Mouse (Mus musculus) myocyte (in vitro differentiated cells): ENCODE results near the gene Inka1. TPM values are rescaled to one million over a fixed set of nuclear protein-coding genes. Genes with fewer than 3 reads are reported as not detected.
"Not testable (repeated sequence)": the region's sequence is repeated elsewhere in the genome, so short reads cannot be mapped to it uniquely, and the experiment has no call there.

Experiments
- H3K27me3 ChIP-seq: one replicate; pipeline ENCODE4 v1.6.1; 2011; ENCODE audit not compliant: control insufficient read depth, insufficient read depth, insufficient read length
- H3K36me3 ChIP-seq: one replicate; pipeline ENCODE4 v1.6.1; 2011; ENCODE audit not compliant: control insufficient read depth, insufficient read depth
- H3K4me2 ChIP-seq: one replicate; pipeline ENCODE4 v1.6.1; 2011; ENCODE audit warnings: low read depth, control low read depth
- H3K4me3 ChIP-seq: one replicate; pipeline ENCODE4 v1.5.1; 2011; ENCODE audit warnings: mild to moderate bottlenecking, control low read depth, moderate library complexity
- H3K79me2 ChIP-seq: one replicate; pipeline ENCODE4 v1.6.1; 2011; ENCODE audit not compliant: control insufficient read depth, insufficient read depth
- H3ac ChIP-seq: one replicate; pipeline ENCODE4 v1.6.1; 2011; ENCODE audit not compliant: control insufficient read depth, insufficient read length
- CEBPB ChIP-seq: IDR thresholded peaks from 2 replicates; pipeline ENCODE4 v1.6.1; 2011; ENCODE audit warnings: mild to moderate bottlenecking, moderate library complexity; ENCODE audit not compliant: poor library complexity, insufficient read depth, severe bottlenecking
- E2F4 ChIP-seq: IDR thresholded peaks from one replicate; pipeline ENCODE4 v1.6.1; 2011; ENCODE audit warnings: mild to moderate bottlenecking, control low read depth, moderate library complexity; ENCODE audit not compliant: insufficient read depth
- MAX ChIP-seq: IDR thresholded peaks from one replicate; pipeline ENCODE4 v1.6.1; 2011; ENCODE audit warnings: low read depth, mild to moderate bottlenecking, control low read depth
- MYOD1 ChIP-seq, 3 experiments: IDR thresholded peaks; one replicate each; pipeline ENCODE4 v1.6.1; 2011; ENCODE audit warnings: control low read depth in 2 of 3, low read depth in 2 of 3, mild to moderate bottlenecking in 2 of 3, moderate library complexity in 1 of 3; ENCODE audit not compliant: insufficient read length in 2 of 3, control insufficient read depth in 1 of 3
- MYOG ChIP-seq, 3 experiments: IDR thresholded peaks; one replicate each; pipeline ENCODE4 v1.6.1; 2011; ENCODE audit warnings: control low read depth in 2 of 3, low read depth in 2 of 3, mild to moderate bottlenecking in 2 of 3; ENCODE audit not compliant: insufficient read length in 2 of 3, control insufficient read depth in 1 of 3, insufficient read depth in 1 of 3
- POLR2A ChIP-seq: IDR thresholded peaks from one replicate; pipeline ENCODE4 v1.6.1; 2011; ENCODE audit warnings: low read depth, mild to moderate bottlenecking, control low read depth, moderate library complexity; ENCODE audit not compliant: insufficient read length
- POLR2AphosphoS2 ChIP-seq: IDR thresholded peaks from one replicate; pipeline ENCODE4 v1.6.1; 2011; ENCODE audit warnings: low read depth, control low read depth; ENCODE audit not compliant: insufficient read length
- REST ChIP-seq: IDR thresholded peaks from one replicate; pipeline ENCODE4 v1.6.1; 2011; ENCODE audit warnings: mild to moderate bottlenecking, control low read depth, moderate library complexity; ENCODE audit not compliant: insufficient read depth, insufficient read length
- SRF ChIP-seq: IDR thresholded peaks from one replicate; pipeline ENCODE4 v1.6.1; 2011; ENCODE audit warnings: low read depth; ENCODE audit not compliant: control insufficient read depth, insufficient read length
- TCF12 ChIP-seq: IDR thresholded peaks from one replicate; pipeline ENCODE4 v1.6.1; 2011; ENCODE audit warnings: mild to moderate bottlenecking, control low read depth; ENCODE audit not compliant: poor library complexity, insufficient read depth, severe bottlenecking
- TCF3 ChIP-seq: IDR thresholded peaks from one replicate; pipeline ENCODE4 v1.6.1; 2011; ENCODE audit warnings: low read depth, control low read depth; ENCODE audit not compliant: insufficient read length
- USF1 ChIP-seq: IDR thresholded peaks from one replicate; pipeline ENCODE4 v1.6.1; 2011; ENCODE audit warnings: low read depth, mild to moderate bottlenecking, control low read depth, moderate library complexity
- polyA plus RNA-seq: library from polyadenylated mRNA; unstranded; fragments of >200 nt; fragmentation: generic; extraction: Trizol; gene quantifications from one replicate; pipeline ENCODE4 v1.2.1, GENCODE M21; 2012; ENCODE audit warnings: missing spikeins

Inka1 gene
- polyA plus RNA-seq, 1 experiment = 1.1 TPM

GRCm38 (mm10) chr9:108023216-108023615 lies 37.5 kb upstream of the Inka1 start:
- H3ac ChIP-seq = no peak overlapping the region
- no peak overlapping the region for H3K4me2 ChIP-seq
- H3K36me3 ChIP-seq = peaks cover 13% of the 10 kb centered on the region
- peaks cover 19% of the 10 kb centered on the region for H3K79me2 ChIP-seq
- H3K4me3 ChIP-seq = no peak overlapping the region
- TF ChIP-seq TCF3 = no peak
- TF ChIP-seq REST = no peak
- TF ChIP-seq MYOD1 (IDR thresholded peaks at IDR 0.05; ENCODE audit: control insufficient read depth in 1 of 3, insufficient read length in 2 of 3, low read depth in 2 of 3) = no peak
- TF ChIP-seq POLR2AphosphoS2 = no peak
- TF ChIP-seq SRF = no peak
- TF ChIP-seq TCF12 = no peak
- TF ChIP-seq USF1 = no peak
- TF ChIP-seq POLR2A = no peak
- TF ChIP-seq CEBPB = no peak
- no peak for TF ChIP-seq MAX
- no peak for TF ChIP-seq MYOG (IDR thresholded peaks at IDR 0.05; ENCODE audit: control insufficient read depth in 1 of 3, insufficient read depth in 1 of 3, insufficient read length in 2 of 3, low read depth in 2 of 3)
- no peak for TF ChIP-seq E2F4
- H3K27me3 ChIP-seq = no peaks in the 10 kb centered on the region

- Histone ChIP-seq H3K4me3 (no peak overlapping the region), H3K4me2 (no peak overlapping the region)
- TF ChIP-seq CEBPB (no peak), MAX (no peak), MYOG (IDR thresholded peaks at IDR 0.05; ENCODE audit: control insufficient read depth in 1 of 3, insufficient read depth in 1 of 3, insufficient read length in 2 of 3, low read depth in 2 of 3) (no peak), REST (no peak), TCF12 (no peak), SRF (no peak), POLR2AphosphoS2 (no peak)
Measured at GRCm38 (mm10) chr9:108020741-108021140, 35.1 kb upstream of the Inka1 start.

DNA sequence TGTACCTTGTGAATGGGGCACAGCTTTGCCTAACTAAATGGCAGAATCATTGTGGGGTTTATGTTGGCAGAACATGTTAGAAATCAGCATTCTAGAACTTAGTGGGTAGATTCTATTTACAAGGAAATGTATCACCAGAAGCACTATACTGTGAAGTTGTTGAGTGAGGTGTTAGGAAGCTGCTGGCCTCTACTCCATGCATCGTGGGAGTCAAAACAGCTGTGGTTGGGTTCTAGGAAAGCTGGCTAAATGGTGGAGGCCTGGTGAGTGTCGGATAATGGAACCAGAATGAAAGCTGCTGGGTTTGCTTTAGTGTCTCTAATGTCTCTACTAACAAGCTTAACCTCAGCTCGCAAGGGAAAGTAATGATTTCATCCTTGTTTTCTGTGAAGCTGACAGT lies 31.4 kb upstream of the Inka1 start:
- Histone ChIP-seq H3K79me2 (peaks cover 23% of the 10 kb centered on the region), H3ac (no peak overlapping the region), H3K27me3 (no peaks in the 10 kb centered on the region), H3K4me3 (no peak overlapping the region), H3K4me2 (no peak overlapping the region), H3K36me3 (no peaks in the 10 kb centered on the region)
- TF ChIP-seq E2F4 = no peak
- no peak for TF ChIP-seq SRF
- TF ChIP-seq POLR2A = no peak
- no peak for TF ChIP-seq MYOG (IDR thresholded peaks at IDR 0.05; ENCODE audit: control insufficient read depth in 1 of 3, insufficient read depth in 1 of 3, insufficient read length in 2 of 3, low read depth in 2 of 3)
- TF ChIP-seq CEBPB = no peak
- TF ChIP-seq POLR2AphosphoS2 = no peak
- TF ChIP-seq REST = no peak
- TF ChIP-seq TCF3 = no peak
- no peak for TF ChIP-seq TCF12
- TF ChIP-seq MAX = no peak
- no peak for TF ChIP-seq USF1
- no peak for TF ChIP-seq MYOD1 (IDR thresholded peaks at IDR 0.05; ENCODE audit: control insufficient read depth in 1 of 3, insufficient read length in 2 of 3, low read depth in 2 of 3)

More at GRCm38 (mm10) chr9:108020741-108021140, 35.1 kb upstream of the Inka1 start:
- Histone ChIP-seq H3K36me3 (peaks cover 9% of the 10 kb centered on the region), H3K79me2 (peaks cover 19% of the 10 kb centered on the region), H3ac (no peak overlapping the region), H3K27me3 (no peaks in the 10 kb centered on the region)

- not testable (repeated sequence) for H3ac ChIP-seq, H3K36me3 ChIP-seq, H3K4me2 ChIP-seq, H3K27me3 ChIP-seq, H3K4me3 ChIP-seq
- peaks cover 40% of the 10 kb centered on the region for H3K79me2 ChIP-seq
Measured at GRCm38 (mm10) chr9:108013577-108013976, 27.9 kb upstream of the Inka1 start.

DNA sequence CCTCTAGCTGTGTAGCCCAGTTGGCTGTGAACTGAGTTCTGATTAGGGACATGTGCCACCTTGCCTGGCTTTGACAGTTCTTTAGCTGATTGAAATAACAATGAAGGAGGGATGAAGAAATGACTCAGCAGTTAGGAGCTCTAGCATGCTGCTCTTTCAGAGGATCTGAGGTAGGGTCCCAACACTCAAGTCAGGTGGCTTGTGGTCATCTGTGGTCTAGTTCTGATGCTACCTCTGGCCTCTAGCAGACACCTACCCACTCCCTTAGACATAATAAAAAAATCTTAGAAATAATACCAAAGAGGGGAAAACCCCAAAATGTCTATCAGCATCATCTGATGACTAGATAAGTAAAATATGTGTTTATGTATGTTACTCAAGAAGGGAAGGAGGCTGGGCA lies 24.7 kb upstream of the Inka1 start:
- Histone ChIP-seq H3ac (no peak overlapping the region), H3K4me2 (no peak overlapping the region), H3K79me2 (peaks cover 69% of the 10 kb centered on the region), H3K27me3 (no peaks in the 10 kb centered on the region), H3K4me3 (no peak overlapping the region), H3K36me3 (no peaks in the 10 kb centered on the region)
- TF ChIP-seq CEBPB = no peak
- no peak for TF ChIP-seq MYOG (IDR thresholded peaks at IDR 0.05; ENCODE audit: control insufficient read depth in 1 of 3, insufficient read depth in 1 of 3, insufficient read length in 2 of 3, low read depth in 2 of 3)
- TF ChIP-seq POLR2AphosphoS2 = no peak
- no peak for TF ChIP-seq E2F4
- no peak for TF ChIP-seq TCF12
- TF ChIP-seq MYOD1 (IDR thresholded peaks at IDR 0.05; ENCODE audit: control insufficient read depth in 1 of 3, insufficient read length in 2 of 3, low read depth in 2 of 3) = no peak
